ENCODE assay signal across 8 mouse cellular contexts in the genomic region with DNA sequence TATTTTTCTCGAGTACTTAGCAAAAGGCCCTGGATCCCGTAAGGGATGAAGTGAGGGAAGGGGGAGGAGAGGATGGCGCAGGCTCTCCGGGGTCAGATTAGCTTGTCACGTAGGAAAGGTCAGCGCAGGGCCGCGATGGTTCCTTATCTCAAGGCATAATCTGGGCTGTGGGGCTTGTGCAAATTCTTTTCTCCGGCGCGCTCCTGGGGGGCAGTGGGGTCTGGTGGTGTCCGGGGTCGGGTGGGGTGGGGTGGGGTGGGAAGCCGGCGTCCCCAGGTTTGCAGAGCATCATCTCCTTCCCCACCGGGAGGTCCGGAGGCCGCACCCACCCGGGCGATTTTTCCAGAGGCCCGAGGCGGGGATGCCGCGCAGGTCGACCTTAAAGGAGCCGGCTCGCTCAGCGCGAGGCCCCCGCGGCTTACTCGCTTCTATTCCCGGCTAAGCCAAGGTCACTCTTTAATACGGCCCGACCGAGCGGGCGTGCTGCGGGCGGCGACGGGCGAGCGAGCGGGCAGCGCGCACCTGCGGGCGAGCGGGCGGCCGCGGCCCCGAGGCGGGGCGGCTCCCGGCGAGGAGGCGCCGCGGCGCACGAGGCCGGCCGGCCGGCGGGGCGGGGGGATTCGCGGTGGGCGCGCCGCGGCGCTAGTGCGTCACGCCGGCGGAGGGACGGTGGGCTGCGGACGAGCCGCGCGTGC. TPM values are rescaled to one million over a fixed set of nuclear protein-coding genes. Genes with fewer than 3 reads are reported as not detected.
DNase-seq lines count a peak whose midpoint lies in the region; ATAC-seq and TF ChIP-seq lines count a peak whose summit lies in the region.

No protein-coding gene starts in this region.

- no peaks in the 10 kb centered on the region for H3K4me1 ChIP-seq in brown adipose tissue, adult 24 weeks (ENCODE audit: control insufficient read depth, insufficient read depth, insufficient read length, low read length)
- peaks cover 3% of the 10 kb centered on the region; the same call in 1 of the 2 replicates for H3K4me1 ChIP-seq in forebrain, embryonic 14.5 days (ENCODE audit: control insufficient read depth, insufficient read depth, low read length)
- no peaks in the 10 kb centered on the region for H3K4me1 ChIP-seq in kidney, postnatal 0 days (replicated peaks; ENCODE audit: insufficient read depth, low read length)
- peaks cover 8% of the 10 kb centered on the region; the same call in 1 of the 2 replicates for H3K4me1 ChIP-seq in midbrain, embryonic 14.5 days (ENCODE audit: control insufficient read depth, insufficient read depth, low read length)

- peak; percentile 87 for ATAC-seq in forebrain, embryonic 14.5 days
- peak; percentile 77 for ATAC-seq in kidney, postnatal 0 days (replicated peaks; ENCODE audit: low FRiP score, low read depth)
- peak; percentile 88 for ATAC-seq in midbrain, embryonic 14.5 days (ENCODE audit: low FRiP score, low TSS enrichment)

- H3K36me3 ChIP-seq in forebrain, embryonic 14.5 days (ENCODE audit: control insufficient read depth, insufficient read depth, low read length) = no peaks in the 10 kb centered on the region
- H3K36me3 ChIP-seq in kidney, postnatal 0 days (ENCODE audit: insufficient read depth, low read length) = no peaks in the 10 kb centered on the region
- no peaks in the 10 kb centered on the region for H3K36me3 ChIP-seq in midbrain, embryonic 14.5 days (ENCODE audit: control insufficient read depth, insufficient read depth, low read length)

- H3K9ac ChIP-seq in forebrain, embryonic 14.5 days (ENCODE audit: low read length) = peak overlapping the region; percentile 80
- H3K9ac ChIP-seq in kidney, postnatal 0 days (ENCODE audit: low read depth, low read length) = peak overlapping the region; percentile 68
- peak overlapping the region; percentile 88 for H3K9ac ChIP-seq in midbrain, embryonic 14.5 days (replicated peaks; ENCODE audit: low read length)

- H3K4me3 ChIP-seq in brown adipose tissue, adult 24 weeks (ENCODE audit: insufficient read depth, low read depth, low read length) = peak overlapping the region; percentile 53
- H3K4me3 ChIP-seq in forebrain, embryonic 14.5 days (ENCODE audit: low read depth, low read length) = peak overlapping the region; percentile 77
- peak overlapping the region; percentile 67 for H3K4me3 ChIP-seq in kidney, postnatal 0 days (replicated peaks; ENCODE audit: low read depth, low read length)
- peak overlapping the region; percentile 85 for H3K4me3 ChIP-seq in midbrain, embryonic 14.5 days (replicated peaks; ENCODE audit: low read depth, low read length)

- no peak for TF ChIP-seq CTCF in kidney, postnatal 0 days (IDR thresholded peaks at IDR 0.05; ENCODE audit: low read depth)

- 0 out of 2 replicates have a peak, but pooled peaks cover 3% of the 10 kb centered on the region for H3K27me3 ChIP-seq in forebrain, embryonic 14.5 days (replicated peaks; ENCODE audit: control insufficient read depth, insufficient read depth, low read length)
- no peaks in the 10 kb centered on the region; the same call in 1 of the 2 replicates for H3K27me3 ChIP-seq in kidney, postnatal 0 days (ENCODE audit: insufficient read depth, low read length)
- H3K27me3 ChIP-seq in midbrain, embryonic 14.5 days (ENCODE audit: control insufficient read depth, insufficient read depth, low read length) = peaks cover 10% of the 10 kb centered on the region; the same call in 1 of the 2 replicates

- H3K9me3 ChIP-seq in forebrain, embryonic 14.5 days (replicated peaks; ENCODE audit: control insufficient read depth, low read length) = no peaks in the 10 kb centered on the region
- H3K9me3 ChIP-seq in kidney, postnatal 0 days (replicated peaks; ENCODE audit: low read length) = no peaks in the 10 kb centered on the region
- no peaks in the 10 kb centered on the region for H3K9me3 ChIP-seq in midbrain, embryonic 14.5 days (ENCODE audit: control insufficient read depth, low read length)

- peak overlapping the region; percentile 88 for H3K4me2 ChIP-seq in forebrain, embryonic 14.5 days (ENCODE audit: low read length)
- H3K4me2 ChIP-seq in kidney, postnatal 0 days (ENCODE audit: low read length) = peak overlapping the region; percentile 99
- H3K4me2 ChIP-seq in midbrain, embryonic 14.5 days (ENCODE audit: low read length) = peak overlapping the region; percentile 75

- under 1% methylated on average over 67 of the region's 85 CpGs for WGBS in forebrain, embryonic 14.5 days
- 2% methylated on average over 70 of the region's 85 CpGs for WGBS in kidney, postnatal 0 days
- WGBS in midbrain, embryonic 14.5 days = under 1% methylated on average over 84 of the region's 85 CpGs

- DNase-seq in layer of hippocampus, postnatal 25 days (ENCODE audit: extremely low spot score in 1 of 2, low spot score in 1 of 2) = peak; percentile 15 to 41
- DNase-seq in layer of hippocampus, adult 9-11 months = no peak
- peak; percentile 58 for DNase-seq in forebrain, embryonic 14.5 days (ENCODE audit: low spot score)
- peak; percentile 18 for DNase-seq in kidney, postnatal 0 days (ENCODE audit: low spot score)
- peak; percentile 87 for DNase-seq in midbrain, embryonic 14.5 days
- no peak for DNase-seq in urinary bladder, postnatal 36 days (ENCODE audit: low spot score in 2 of 2)
- DNase-seq in urinary bladder, postnatal 4 days (ENCODE audit: low spot score in 2 of 2) = no peak

- no peak overlapping the region for H3K27ac ChIP-seq in brown adipose tissue, adult 24 weeks (replicated peaks; ENCODE audit: low read depth, low read length)
- H3K27ac ChIP-seq in forebrain, embryonic 14.5 days (ENCODE audit: low read depth, low read length) = peak overlapping the region; percentile 78
- no peak overlapping the region for H3K27ac ChIP-seq in kidney, postnatal 0 days
- H3K27ac ChIP-seq in midbrain, embryonic 14.5 days (replicated peaks; ENCODE audit: low read depth, low read length) = peak overlapping the region; percentile 95

RNA-seq across cellular contexts. Expression of a gene that starts 4.0 kb away (rescaled TPM):
- 10 to 100 TPM; 35.2 to 36.9 TPM for total RNA-seq in layer of hippocampus, postnatal 25 days (2021)
- not detected in 2 replicates for polyA plus RNA-seq in brown adipose tissue, adult 24 weeks (2012; ENCODE audit: insufficient read depth, insufficient read length, missing spikeins)
- 14.9 and 18.1 TPM in 2 replicates for polyA plus RNA-seq in forebrain, embryonic 14.5 days (2014; fragmentation: Nextera tagmentation; extraction: Ambion mirVana)
- 1.8 TPM in 2 replicates for polyA plus RNA-seq in kidney, postnatal 0 days (2015; fragmentation: Nextera tagmentation; extraction: Ambion mirVana)
- 32.7 and 37.9 TPM in 2 replicates for polyA plus RNA-seq in midbrain, embryonic 14.5 days (2014; fragmentation: Nextera tagmentation; extraction: Ambion mirVana)

RNA-seq across cellular contexts. Expression of a gene that starts 28.0 kb away (rescaled TPM):
- total RNA-seq in layer of hippocampus, postnatal 25 days (2021) = 1 to 10 TPM in 1 of 2 experiments, not detected in 1; 1.2 TPM
- polyA plus RNA-seq in brown adipose tissue, adult 24 weeks (2012; ENCODE audit: insufficient read depth, insufficient read length, missing spikeins) = 5.5 and 17.4 TPM in 2 replicates
- polyA plus RNA-seq in forebrain, embryonic 14.5 days (2014; fragmentation: Nextera tagmentation; extraction: Ambion mirVana) = 1.1 and 1.6 TPM in 2 replicates
- 4.1 and 5.2 TPM in 2 replicates for polyA plus RNA-seq in kidney, postnatal 0 days (2015; fragmentation: Nextera tagmentation; extraction: Ambion mirVana)
- 0.61 and 1.1 TPM in 2 replicates for polyA plus RNA-seq in midbrain, embryonic 14.5 days (2014; fragmentation: Nextera tagmentation; extraction: Ambion mirVana)

RNA-seq across cellular contexts. Expression of a gene that starts 36.9 kb away (rescaled TPM):
- total RNA-seq in layer of hippocampus, postnatal 25 days (2021) = not detected
- not detected in 2 replicates for polyA plus RNA-seq in brown adipose tissue, adult 24 weeks (2012; ENCODE audit: insufficient read depth, insufficient read length, missing spikeins)
- polyA plus RNA-seq in forebrain, embryonic 14.5 days (2014; fragmentation: Nextera tagmentation; extraction: Ambion mirVana) = not detected in 2 replicates
- not detected in 2 replicates for polyA plus RNA-seq in kidney, postnatal 0 days (2015; fragmentation: Nextera tagmentation; extraction: Ambion mirVana)
- polyA plus RNA-seq in midbrain, embryonic 14.5 days (2014; fragmentation: Nextera tagmentation; extraction: Ambion mirVana) = not detected in 2 replicates

Comparison
In these comparisons a context has a peak if more than half of its experiments do, and no peak if none do; other contexts are left out.
1. DNase-seq: peak in layer of hippocampus, postnatal 25 days (2 of 2), forebrain, embryonic 14.5 days (single experiment), kidney, postnatal 0 days (single experiment) and midbrain, embryonic 14.5 days (single experiment); none in layer of hippocampus, adult 9-11 months (single experiment), urinary bladder, postnatal 36 days (0 of 2) and urinary bladder, postnatal 4 days (0 of 2).
2. H3K27ac ChIP-seq: peak in forebrain, embryonic 14.5 days (single experiment) and midbrain, embryonic 14.5 days (single experiment); none in brown adipose tissue, adult 24 weeks (single experiment) and kidney, postnatal 0 days (single experiment).
3. Peak in every context shown above with its lines, with median percentiles within 50 percentile points of each other: H3K4me3 ChIP-seq, ATAC-seq, H3K4me2 ChIP-seq and H3K9ac ChIP-seq.